Mouse (Mus musculus): ENCODE results near the gene Kmt2c. TPM values are rescaled to one million over a fixed set of nuclear protein-coding genes. Genes with fewer than 3 reads are reported as not detected.

Gene Kmt2c
- polyA plus RNA-seq, 1 experiment: 42.6 TPM

- no peaks in the 10 kb centered on the region for H3K27me3 ChIP-seq (ENCODE audit: control insufficient read depth, insufficient read depth, low read length)
- whole genome bisulfite sequencing: 99% methylated on average over 2 of the region's 2 CpGs
- TF ChIP-seq POLR2A (IDR thresholded peaks at IDR 0.05; ENCODE audit: control insufficient read depth, extremely low read depth, insufficient read depth, low read length, poor library complexity) (no peak), CTCF (IDR thresholded peaks at IDR 0.05; ENCODE audit: borderline replicate concordance, control insufficient read depth, extremely low read depth, insufficient read depth, low read length, poor library complexity) (no peak)
- peaks cover 12% of the 10 kb centered on the region for H3K36me3 ChIP-seq (ENCODE audit: control insufficient read depth, insufficient read depth, low read length)
- no peak for DNase-seq
- H3K4me3 ChIP-seq (ENCODE audit: control insufficient read depth, insufficient read depth, low read length): no peak overlapping the region
- H3K4me1 ChIP-seq (replicated peaks; ENCODE audit: control insufficient read depth, insufficient read depth, low read length): no peaks in the 10 kb centered on the region
- no peak overlapping the region for H3K27ac ChIP-seq (ENCODE audit: control insufficient read depth, insufficient read depth, low read length)
Measured at GRCm38 (mm10) chr5:25368420-25368819, 130.2 kb downstream of the Kmt2c start.

GRCm38 (mm10) chr5:25367126-25367525, 131.5 kb downstream of the Kmt2c start:
- no peaks in the 10 kb centered on the region for H3K4me1 ChIP-seq (replicated peaks; ENCODE audit: control insufficient read depth, insufficient read depth, low read length)
- peaks cover 7% of the 10 kb centered on the region; the same call in 1 of the 2 replicates for H3K36me3 ChIP-seq (ENCODE audit: control insufficient read depth, insufficient read depth, low read length)
- DNase-seq: no peak
- no peak overlapping the region for H3K27ac ChIP-seq (ENCODE audit: control insufficient read depth, insufficient read depth, low read length)
- TF ChIP-seq POLR2A (IDR thresholded peaks at IDR 0.05; ENCODE audit: control insufficient read depth, extremely low read depth, insufficient read depth, low read length, poor library complexity): no peak
- TF ChIP-seq CTCF (IDR thresholded peaks at IDR 0.05; ENCODE audit: borderline replicate concordance, control insufficient read depth, extremely low read depth, insufficient read depth, low read length, poor library complexity): no peak
- WGBS: 95% methylated on average over 1 of the region's 1 CpGs
- no peak overlapping the region for H3K4me3 ChIP-seq (ENCODE audit: control insufficient read depth, insufficient read depth, low read length)
- H3K27me3 ChIP-seq (ENCODE audit: control insufficient read depth, insufficient read depth, low read length): no peaks in the 10 kb centered on the region

- H3K36me3 ChIP-seq (ENCODE audit: control insufficient read depth, insufficient read depth, low read length): peaks cover 27% of the 10 kb centered on the region
- no peak overlapping the region for H3K27ac ChIP-seq (ENCODE audit: control insufficient read depth, insufficient read depth, low read length)
- H3K4me1 ChIP-seq (replicated peaks; ENCODE audit: control insufficient read depth, insufficient read depth, low read length): no peaks in the 10 kb centered on the region
- H3K4me3 ChIP-seq (ENCODE audit: control insufficient read depth, insufficient read depth, low read length): no peak overlapping the region
- no peak for DNase-seq
- 96% methylated on average over 2 of the region's 2 CpGs for WGBS
- H3K27me3 ChIP-seq (ENCODE audit: control insufficient read depth, insufficient read depth, low read length): no peaks in the 10 kb centered on the region
- no peak for TF ChIP-seq POLR2A (IDR thresholded peaks at IDR 0.05; ENCODE audit: control insufficient read depth, extremely low read depth, insufficient read depth, low read length, poor library complexity)
- TF ChIP-seq CTCF (IDR thresholded peaks at IDR 0.05; ENCODE audit: borderline replicate concordance, control insufficient read depth, extremely low read depth, insufficient read depth, low read length, poor library complexity): no peak
Measured at GRCm38 (mm10) chr5:25353509-25353908, 145.1 kb downstream of the Kmt2c start.

- WGBS: 95% methylated on average over 2 of the region's 2 CpGs
- H3K4me3 ChIP-seq (ENCODE audit: control insufficient read depth, insufficient read depth, low read length): no peak overlapping the region
- peaks cover 21% of the 10 kb centered on the region for H3K36me3 ChIP-seq (ENCODE audit: control insufficient read depth, insufficient read depth, low read length)
- no peak overlapping the region for H3K27ac ChIP-seq (ENCODE audit: control insufficient read depth, insufficient read depth, low read length)
- no peak for DNase-seq
- no peaks in the 10 kb centered on the region for H3K4me1 ChIP-seq (replicated peaks; ENCODE audit: control insufficient read depth, insufficient read depth, low read length)
- H3K27me3 ChIP-seq (ENCODE audit: control insufficient read depth, insufficient read depth, low read length): no peaks in the 10 kb centered on the region
- TF ChIP-seq CTCF (IDR thresholded peaks at IDR 0.05; ENCODE audit: borderline replicate concordance, control insufficient read depth, extremely low read depth, insufficient read depth, low read length, poor library complexity) (no peak), POLR2A (IDR thresholded peaks at IDR 0.05; ENCODE audit: control insufficient read depth, extremely low read depth, insufficient read depth, low read length, poor library complexity) (no peak)
Measured at GRCm38 (mm10) chr5:25331322-25331721, 167.3 kb downstream of the Kmt2c start.

- Histone ChIP-seq H3K4me3 (ENCODE audit: control insufficient read depth, insufficient read depth, low read length) (no peak overlapping the region), H3K4me1 (replicated peaks; ENCODE audit: control insufficient read depth, insufficient read depth, low read length) (no peaks in the 10 kb centered on the region; the same call in 1 of the 2 replicates), H3K36me3 (ENCODE audit: control insufficient read depth, insufficient read depth, low read length) (peaks cover 53% of the 10 kb centered on the region), H3K27me3 (ENCODE audit: control insufficient read depth, insufficient read depth, low read length) (no peaks in the 10 kb centered on the region), H3K27ac (ENCODE audit: control insufficient read depth, insufficient read depth, low read length) (no peak overlapping the region)
- 90% methylated on average over 6 of the region's 6 CpGs for WGBS
- no peak for DNase-seq
- TF ChIP-seq POLR2A (IDR thresholded peaks at IDR 0.05; ENCODE audit: control insufficient read depth, extremely low read depth, insufficient read depth, low read length, poor library complexity) (no peak), CTCF (IDR thresholded peaks at IDR 0.05; ENCODE audit: borderline replicate concordance, control insufficient read depth, extremely low read depth, insufficient read depth, low read length, poor library complexity) (no peak)
Measured at GRCm38 (mm10) chr5:25313881-25314280, 184.7 kb downstream of the Kmt2c start.

- Histone ChIP-seq H3K27ac (ENCODE audit: control insufficient read depth, insufficient read depth, low read length) (no peak overlapping the region), H3K4me1 (replicated peaks; ENCODE audit: control insufficient read depth, insufficient read depth, low read length) (no peaks in the 10 kb centered on the region; the same call in 1 of the 2 replicates), H3K4me3 (ENCODE audit: control insufficient read depth, insufficient read depth, low read length) (no peak overlapping the region), H3K36me3 (ENCODE audit: control insufficient read depth, insufficient read depth, low read length) (peaks cover 45% of the 10 kb centered on the region), H3K27me3 (ENCODE audit: control insufficient read depth, insufficient read depth, low read length) (no peaks in the 10 kb centered on the region)
- WGBS: 100% methylated on average over 2 of the region's 2 CpGs
- TF ChIP-seq CTCF (IDR thresholded peaks at IDR 0.05; ENCODE audit: borderline replicate concordance, control insufficient read depth, extremely low read depth, insufficient read depth, low read length, poor library complexity) (no peak), POLR2A (IDR thresholded peaks at IDR 0.05; ENCODE audit: control insufficient read depth, extremely low read depth, insufficient read depth, low read length, poor library complexity) (no peak)
- no peak for DNase-seq
Measured at GRCm38 (mm10) chr5:25310226-25310625, 188.4 kb downstream of the Kmt2c start.

- no peak for DNase-seq
- no peaks in the 10 kb centered on the region for H3K4me1 ChIP-seq (replicated peaks; ENCODE audit: control insufficient read depth, insufficient read depth, low read length)
- TF ChIP-seq CTCF (IDR thresholded peaks at IDR 0.05; ENCODE audit: borderline replicate concordance, control insufficient read depth, extremely low read depth, insufficient read depth, low read length, poor library complexity): no peak
- TF ChIP-seq POLR2A (IDR thresholded peaks at IDR 0.05; ENCODE audit: control insufficient read depth, extremely low read depth, insufficient read depth, low read length, poor library complexity): no peak
- no peaks in the 10 kb centered on the region for H3K27me3 ChIP-seq (ENCODE audit: control insufficient read depth, insufficient read depth, low read length)
- H3K27ac ChIP-seq (ENCODE audit: control insufficient read depth, insufficient read depth, low read length): no peak overlapping the region
- H3K4me3 ChIP-seq (ENCODE audit: control insufficient read depth, insufficient read depth, low read length): no peak overlapping the region
- peaks cover 45% of the 10 kb centered on the region for H3K36me3 ChIP-seq (ENCODE audit: control insufficient read depth, insufficient read depth, low read length)
- 89% methylated on average over 3 of the region's 3 CpGs for WGBS
Measured at GRCm38 (mm10) chr5:25296830-25297229, 201.8 kb downstream of the Kmt2c start.
